Mouse (Mus musculus) intestine, embryonic 14.5 days (tissue): ENCODE measurements around the gene Pus1. TPM values are rescaled to one million over a fixed set of nuclear protein-coding genes. Genes with fewer than 3 reads are reported as not detected.

ENCODE experiments used
- ATAC-seq: fragments of 200-750 bp; cut with Nextera tagmentation; replicated peaks from 2 replicates; pipeline ENCODE4 v1.8.0; 2017; ENCODE audit warnings: low read depth, moderate number of reproducible peaks, moderate TSS enrichment, moderate library complexity; ENCODE audit not compliant: low FRiP score, low TSS enrichment
- DNase-seq: peaks from one replicate; pipeline ENCODE4 v3.0.0-alpha.2; 2018; ENCODE audit warnings: low spot score
- H3K27ac ChIP-seq: fragments of 300-500 bp; sonication (generic); 2 replicates; pipeline ENCODE4 v1.5.1; 2014; ENCODE audit warnings: low read depth, mild to moderate bottlenecking, control low read depth
- H3K27me3 ChIP-seq: fragments of 300-500 bp; sonication (generic); replicated peaks from 2 replicates; pipeline ENCODE4 v1.6.1; 2014; ENCODE audit warnings: low read length, control low read depth; ENCODE audit not compliant: control insufficient read depth, insufficient read depth
- H3K36me3 ChIP-seq: fragments of 300-500 bp; sonication (generic); 2 replicates; pipeline ENCODE4 v1.6.1; 2014; ENCODE audit warnings: low read length, control low read depth; ENCODE audit not compliant: control insufficient read depth, insufficient read depth
- H3K4me1 ChIP-seq: fragments of 300-500 bp; sonication (generic); replicated peaks from 2 replicates; pipeline ENCODE4 v1.6.1; 2014; ENCODE audit warnings: low read length, control low read depth, mixed read lengths; ENCODE audit not compliant: control insufficient read depth, insufficient read depth
- H3K4me2 ChIP-seq: fragments of 300-500 bp; sonication (generic); 2 replicates; pipeline ENCODE4 v1.6.1; 2014; ENCODE audit warnings: low read length
- H3K4me3 ChIP-seq: fragments of 300-500 bp; sonication (generic); 2 replicates; pipeline ENCODE4 v1.5.1; 2014; ENCODE audit warnings: low read depth, low read length, control low read depth, mixed read lengths
- H3K9ac ChIP-seq: fragments of 300-500 bp; sonication (generic); 2 replicates; pipeline ENCODE4 v1.6.1; 2014; ENCODE audit warnings: mild to moderate bottlenecking, low read length
- H3K9me3 ChIP-seq: fragments of 300-500 bp; sonication (generic); 2 replicates; pipeline ENCODE4 v1.6.1; 2016; ENCODE audit warnings: low read length, control low read depth; ENCODE audit not compliant: control insufficient read depth
- WGBS: fragments of 180-500 bp; shearing (Covaris S2); extraction: QIAGEN DNeasy Blood & Tissue Kit; methylation state at CpG from one replicate; pipeline ENCODE4 v1.1.7; 2014; 5-methylcytosine and 5-hydroxymethylcytosine counted together
- polyA plus RNA-seq: library from polyadenylated mRNA; unstranded; fragments of >200 nt; fragmentation: Nextera tagmentation; extraction: Ambion mirVana; gene quantifications from 2 replicates; pipeline ENCODE4 v1.2.1, GENCODE M21; 2014

Pus1 gene
- polyA plus RNA-seq, 1 experiment from 2014 or later: 40.4 TPM

GRCm38 (mm10) chr5:110807453-110807852 lies 27.0 kb upstream of the Pus1 start:
- H3K4me3 ChIP-seq: peak overlapping the region; percentile 96; the same call in 1 of the 2 replicates
- H3K27ac ChIP-seq: no peak overlapping the region

GRCm38 (mm10) chr5:110806676-110807075 lies 26.2 kb upstream of the Pus1 start:
- no peak for ATAC-seq

More at GRCm38 (mm10) chr5:110807453-110807852, 27.0 kb upstream of the Pus1 start:
- H3K9me3 ChIP-seq: no peaks in the 10 kb centered on the region
- H3K9ac ChIP-seq: no peak overlapping the region
- WGBS: 77% methylated on average over 4 of the region's 4 CpGs
- ATAC-seq (no peak), DNase-seq (no peak)
- peaks cover 36% of the 10 kb centered on the region for H3K36me3 ChIP-seq
- H3K27me3 ChIP-seq: no peaks in the 10 kb centered on the region
- H3K4me2 ChIP-seq: peak overlapping the region; percentile 98
- peaks cover 25% of the 10 kb centered on the region for H3K4me1 ChIP-seq

GRCm38 (mm10) chr5:110806154-110806553 lies 25.7 kb upstream of the Pus1 start:
- Histone ChIP-seq H3K9me3 (no peaks in the 10 kb centered on the region), H3K27ac (no peak overlapping the region), H3K4me1 (peaks cover 25% of the 10 kb centered on the region), H3K4me3 (no peak overlapping the region), H3K36me3 (peaks cover 47% of the 10 kb centered on the region), H3K9ac (no peak overlapping the region), H3K27me3 (no peaks in the 10 kb centered on the region), H3K4me2 (no peak overlapping the region)
- WGBS: 87% methylated on average over 4 of the region's 4 CpGs
- ATAC-seq (no peak), DNase-seq (no peak)

More at GRCm38 (mm10) chr5:110806676-110807075, 26.2 kb upstream of the Pus1 start:
- Histone ChIP-seq H3K9me3 (no peaks in the 10 kb centered on the region), H3K4me1 (peaks cover 25% of the 10 kb centered on the region), H3K9ac (no peak overlapping the region), H3K4me2 (no peak overlapping the region), H3K4me3 (no peak overlapping the region), H3K36me3 (peaks cover 43% of the 10 kb centered on the region), H3K27me3 (no peaks in the 10 kb centered on the region), H3K27ac (no peak overlapping the region)
- WGBS: 88% methylated on average over 1 of the region's 1 CpGs
- no peak for DNase-seq

- WGBS: 93% methylated on average over 7 of the region's 7 CpGs
- Histone ChIP-seq H3K27ac (no peak overlapping the region), H3K4me1 (peaks cover 25% of the 10 kb centered on the region), H3K4me3 (no peak overlapping the region), H3K4me2 (no peak overlapping the region), H3K36me3 (peaks cover 66% of the 10 kb centered on the region), H3K9me3 (no peaks in the 10 kb centered on the region), H3K9ac (no peak overlapping the region), H3K27me3 (no peaks in the 10 kb centered on the region)
- DNase-seq (no peak), ATAC-seq (no peak)
These were observed 23.7 kb upstream of the Pus1 start for GRCm38 (mm10) chr5:110804012-110804743.

- Histone ChIP-seq H3K4me1 (peaks cover 15% of the 10 kb centered on the region), H3K4me2 (no peak overlapping the region), H3K36me3 (peaks cover 80% of the 10 kb centered on the region), H3K4me3 (no peak overlapping the region), H3K9ac (no peak overlapping the region), H3K27me3 (no peaks in the 10 kb centered on the region), H3K9me3 (no peaks in the 10 kb centered on the region), H3K27ac (no peak overlapping the region)
- no peak for ATAC-seq
- no peak for DNase-seq
These were observed 22.4 kb upstream of the Pus1 start for GRCm38 (mm10) chr5:110802809-110803208.

GRCm38 (mm10) chr5:110802186-110802585 lies 21.7 kb upstream of the Pus1 start:
- peaks cover 85% of the 10 kb centered on the region for H3K36me3 ChIP-seq
- DNase-seq: no peak

GRCm38 (mm10) chr5:110801036-110801624 lies 20.7 kb upstream of the Pus1 start:
- peaks cover 91% of the 10 kb centered on the region for H3K36me3 ChIP-seq
- no peaks in the 10 kb centered on the region; the same call in 1 of the 2 replicates for H3K4me1 ChIP-seq
- H3K9me3 ChIP-seq: no peaks in the 10 kb centered on the region
- H3K4me3 ChIP-seq: no peak overlapping the region
- ATAC-seq: no peak
- H3K27ac ChIP-seq: no peak overlapping the region
- H3K9ac ChIP-seq: no peak overlapping the region
- H3K27me3 ChIP-seq: no peaks in the 10 kb centered on the region
- WGBS: 79% methylated on average over 3 of the region's 3 CpGs
- DNase-seq: no peak
- no peak overlapping the region for H3K4me2 ChIP-seq

More at GRCm38 (mm10) chr5:110802186-110802585, 21.7 kb upstream of the Pus1 start:
- H3K27ac ChIP-seq: no peak overlapping the region
- no peak overlapping the region for H3K4me3 ChIP-seq
- H3K27me3 ChIP-seq: no peaks in the 10 kb centered on the region
- ATAC-seq: no peak
- H3K4me1 ChIP-seq: peaks cover 9% of the 10 kb centered on the region; the same call in 1 of the 2 replicates
- no peaks in the 10 kb centered on the region for H3K9me3 ChIP-seq
- WGBS: 83% methylated on average over 4 of the region's 4 CpGs
- H3K4me2 ChIP-seq: no peak overlapping the region
- H3K9ac ChIP-seq: no peak overlapping the region

GRCm38 (mm10) chr5:110797696-110798095 lies 17.2 kb upstream of the Pus1 start:
- Histone ChIP-seq H3K4me1 (no peaks in the 10 kb centered on the region), H3K4me2 (no peak overlapping the region), H3K27me3 (no peaks in the 10 kb centered on the region), H3K9ac (no peak overlapping the region), H3K27ac (no peak overlapping the region), H3K36me3 (peaks cover 97% of the 10 kb centered on the region), H3K9me3 (no peaks in the 10 kb centered on the region), H3K4me3 (no peak overlapping the region)
- 67% methylated on average over 4 of the region's 4 CpGs for WGBS
- DNase-seq (no peak), ATAC-seq (no peak)
